Mouse (Mus musculus) ES-CJ7 (cell line): Measurements from ENCODE around the gene Plpp1.

Experiments
- DNase-seq: peaks from one replicate; pipeline ENCODE4 v3.0.0; 2011; ENCODE audit warnings: low read depth, low spot score

Plpp1 gene

DNA sequence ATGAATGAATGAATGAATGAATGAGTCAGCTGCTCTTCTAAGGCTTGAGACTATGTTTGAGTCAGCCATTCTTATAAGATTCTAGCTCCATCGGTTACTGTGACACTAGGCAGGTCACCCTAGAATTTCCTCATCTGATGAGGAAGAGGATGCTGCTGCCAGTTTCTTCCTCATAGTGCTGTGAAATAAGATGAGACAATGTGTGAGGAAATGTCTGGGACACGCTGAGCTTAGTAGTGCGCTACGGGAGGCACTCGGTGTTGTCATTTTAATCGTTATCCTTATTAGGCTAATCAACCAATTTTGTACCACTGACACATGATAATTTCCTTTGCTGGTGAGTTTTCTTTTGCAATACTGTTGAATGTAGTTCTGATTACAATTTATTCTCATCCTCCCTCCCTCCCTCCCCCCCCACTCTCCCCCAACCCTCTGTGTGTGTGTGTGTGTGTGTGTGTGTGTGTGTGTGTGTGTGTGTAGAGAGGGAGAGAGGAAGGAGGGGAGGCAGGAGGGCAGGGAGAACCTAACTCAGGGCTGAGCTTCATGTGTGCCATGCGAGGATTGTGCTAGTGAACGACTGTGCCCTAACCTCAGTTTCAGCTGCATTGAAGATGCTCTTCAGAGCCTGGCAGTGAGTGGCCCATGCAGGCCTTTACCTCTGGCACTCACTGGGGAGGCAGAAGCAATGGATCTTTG, 11.3 kb downstream of the Plpp1 start:
- DNase-seq = no peak

DNA sequence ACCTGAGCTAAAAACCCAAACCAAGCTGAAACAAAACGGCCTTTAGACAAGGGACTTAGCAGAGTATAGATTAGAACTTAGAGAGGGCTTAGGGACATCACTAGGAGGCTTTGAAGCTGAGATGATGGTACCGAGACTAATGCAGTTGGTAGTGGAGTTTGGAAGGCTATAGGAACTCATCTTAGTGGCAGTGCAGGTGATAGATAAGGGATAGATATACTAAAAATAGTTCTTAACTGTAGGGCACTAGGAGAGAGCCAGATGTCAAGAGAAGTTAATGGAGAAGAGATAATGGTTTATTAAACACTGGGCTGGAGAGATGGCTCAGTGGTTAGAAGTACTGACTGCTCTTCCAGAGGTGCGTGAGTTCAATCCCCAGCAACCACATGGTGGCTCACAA, 15.4 kb downstream of the Plpp1 start:
- DNase-seq = no peak

DNA sequence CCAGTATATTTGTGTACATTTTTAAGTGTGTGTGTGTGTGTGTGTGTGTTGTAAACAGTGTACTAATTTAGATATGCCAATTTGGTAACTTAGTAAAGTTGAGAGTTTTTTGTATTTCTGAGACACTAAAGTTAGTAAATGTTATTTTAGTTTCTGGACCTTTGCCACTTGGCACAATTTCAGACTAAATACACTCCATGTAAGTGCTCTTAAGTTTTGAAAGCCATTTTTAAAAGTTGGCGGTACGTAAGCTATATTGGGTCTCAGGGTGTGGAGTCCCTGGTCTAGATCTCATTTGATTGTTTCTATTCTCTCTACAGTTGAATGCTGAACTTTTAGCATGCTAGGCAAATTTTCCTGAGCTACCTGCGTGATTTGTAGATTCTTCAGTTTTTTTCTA, 17.5 kb downstream of the Plpp1 start:
- no peak for DNase-seq

DNA sequence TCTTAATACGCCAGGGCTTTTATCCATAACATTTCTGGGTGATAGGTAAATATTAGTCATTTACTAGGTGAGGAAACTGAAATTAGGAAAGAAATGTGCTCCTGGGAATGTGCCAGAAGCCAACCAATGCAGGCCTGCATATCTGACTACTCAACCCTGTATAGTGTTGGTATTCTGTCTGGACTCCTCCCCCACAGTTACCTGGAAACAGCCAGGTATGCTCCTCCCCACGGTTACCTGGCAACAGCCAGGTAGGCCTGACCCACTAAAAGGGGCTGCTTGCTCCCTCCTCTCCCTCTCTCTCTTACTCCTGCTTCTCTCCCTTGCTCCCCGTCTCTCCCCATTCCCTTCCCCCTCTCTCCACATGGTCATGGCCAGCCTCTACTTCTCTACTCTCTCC, 21.8 kb downstream of the Plpp1 start:
- no peak for DNase-seq

DNA sequence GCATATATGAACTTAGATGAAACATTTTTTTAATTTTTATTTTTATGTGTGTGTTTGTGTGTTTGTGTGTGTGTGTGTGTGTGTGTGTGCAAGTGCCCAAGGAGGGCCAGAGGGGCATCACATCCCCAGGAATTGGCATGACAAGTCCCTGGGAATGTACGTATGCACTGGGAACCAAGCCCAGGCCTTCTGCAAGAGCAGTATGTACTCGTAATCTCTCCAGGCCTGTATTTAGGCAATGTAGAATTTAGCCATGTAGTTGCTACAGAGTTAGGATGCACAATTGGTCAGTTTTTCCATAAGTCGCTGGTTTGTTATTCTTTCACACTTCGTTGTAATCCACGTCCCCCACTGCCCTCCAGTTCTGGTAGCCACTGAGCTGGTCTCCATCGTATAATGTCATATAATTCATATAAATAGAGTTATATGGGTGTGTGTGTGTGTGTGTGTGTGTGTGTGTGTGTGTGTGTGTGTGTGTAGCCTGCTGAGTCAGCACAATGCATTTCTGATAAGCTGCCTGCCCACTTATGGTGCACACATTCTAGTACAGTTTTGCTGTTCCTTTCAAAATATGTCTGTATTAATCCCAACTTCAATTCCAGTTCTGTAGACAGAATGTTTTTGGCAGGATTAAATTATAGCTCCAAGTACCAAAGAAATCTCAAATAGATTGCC, 22.8 kb downstream of the Plpp1 start:
- DNase-seq = no peak

DNA sequence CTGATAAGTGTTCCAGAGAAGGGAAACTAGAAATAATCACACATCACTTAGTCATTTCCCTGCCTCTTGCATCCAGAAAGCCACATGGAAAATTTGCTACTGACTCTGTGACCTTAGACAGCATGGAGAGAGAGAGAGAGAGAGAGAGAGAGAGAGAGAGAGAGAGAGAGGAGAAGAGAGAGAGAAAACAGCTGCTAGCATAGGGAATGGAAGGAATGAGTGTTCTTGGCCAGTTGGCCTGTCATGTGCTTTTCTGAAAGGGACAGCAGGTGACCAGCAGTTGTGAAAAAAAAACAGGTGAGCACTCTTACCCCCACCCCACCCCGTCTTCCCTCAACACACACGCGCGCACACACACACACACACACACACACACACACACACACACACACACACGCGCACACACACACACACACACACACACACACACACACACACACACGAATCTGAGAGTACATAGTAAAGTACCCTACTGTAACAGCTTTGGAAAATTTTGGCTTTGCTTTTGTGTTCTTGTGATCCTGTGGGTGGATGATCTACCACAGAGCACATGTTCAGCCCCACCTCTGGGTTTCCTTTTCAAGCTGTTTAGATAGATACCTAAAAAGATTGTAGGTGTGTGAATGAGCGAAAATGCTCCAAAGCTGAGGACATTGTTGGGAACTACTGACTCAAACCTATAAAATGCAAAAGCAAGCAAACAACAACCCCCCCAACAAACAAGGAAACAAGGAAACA, 23.5 kb downstream of the Plpp1 start:
- DNase-seq = no peak

DNA sequence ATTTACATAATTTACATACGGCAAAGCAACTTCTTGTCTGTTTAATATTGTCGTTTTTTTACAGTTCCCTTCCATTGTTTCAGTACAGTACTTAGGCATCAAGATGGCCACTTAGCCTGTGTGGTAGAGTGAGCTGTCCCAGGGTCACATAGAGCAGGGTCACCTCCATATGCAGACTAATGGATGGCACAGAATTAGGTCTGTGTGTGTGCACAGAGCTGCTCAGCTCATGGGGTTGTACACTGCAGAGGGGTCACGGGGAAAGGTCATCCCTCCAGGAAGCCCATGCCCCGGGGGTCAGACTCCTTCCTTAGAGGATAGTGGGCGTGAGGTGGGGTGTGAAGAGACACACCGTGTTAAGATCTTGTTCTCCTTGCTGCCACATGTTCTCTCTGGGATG, 24.9 kb downstream of the Plpp1 start:
- no peak for DNase-seq

DNA sequence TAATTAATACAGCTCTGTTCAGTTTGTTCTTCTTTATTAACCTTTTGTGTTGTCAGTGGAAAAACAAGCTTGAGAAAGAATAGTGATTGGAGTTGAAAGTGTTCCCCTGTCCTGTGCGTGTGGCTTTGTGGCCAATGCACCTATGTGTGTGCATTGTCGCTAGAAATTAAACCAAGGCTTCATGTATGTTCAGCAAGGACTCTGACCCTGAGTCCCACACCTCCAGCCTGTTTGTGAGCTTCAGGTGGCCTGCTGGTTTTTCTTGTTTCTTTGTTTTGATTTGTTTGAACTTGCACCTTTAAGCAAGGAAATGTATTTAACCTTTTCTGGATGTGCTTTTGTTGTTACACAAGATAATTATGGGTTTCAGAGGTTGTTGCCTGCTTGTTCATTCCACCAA, 29.0 kb downstream of the Plpp1 start:
- no peak for DNase-seq

DNA sequence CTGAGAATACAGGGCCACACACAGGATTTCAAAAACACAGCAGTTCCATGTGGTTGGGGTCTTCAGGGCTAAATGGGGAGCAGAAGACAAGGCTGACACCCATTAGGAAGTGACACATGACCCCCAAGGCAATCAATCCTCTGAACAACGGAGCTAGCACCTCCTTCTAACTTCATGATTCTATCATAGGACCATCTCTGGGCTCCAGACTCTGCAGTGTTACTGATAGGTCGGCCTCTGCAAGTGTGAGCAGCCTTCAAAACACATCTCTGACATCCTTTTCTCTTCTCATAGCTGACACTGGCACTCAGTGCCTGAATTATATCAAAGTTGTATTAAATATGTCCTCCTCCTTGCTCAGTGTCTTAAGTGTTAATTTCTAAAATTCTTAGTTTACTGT, 32.0 kb downstream of the Plpp1 start:
- DNase-seq = no peak

DNA sequence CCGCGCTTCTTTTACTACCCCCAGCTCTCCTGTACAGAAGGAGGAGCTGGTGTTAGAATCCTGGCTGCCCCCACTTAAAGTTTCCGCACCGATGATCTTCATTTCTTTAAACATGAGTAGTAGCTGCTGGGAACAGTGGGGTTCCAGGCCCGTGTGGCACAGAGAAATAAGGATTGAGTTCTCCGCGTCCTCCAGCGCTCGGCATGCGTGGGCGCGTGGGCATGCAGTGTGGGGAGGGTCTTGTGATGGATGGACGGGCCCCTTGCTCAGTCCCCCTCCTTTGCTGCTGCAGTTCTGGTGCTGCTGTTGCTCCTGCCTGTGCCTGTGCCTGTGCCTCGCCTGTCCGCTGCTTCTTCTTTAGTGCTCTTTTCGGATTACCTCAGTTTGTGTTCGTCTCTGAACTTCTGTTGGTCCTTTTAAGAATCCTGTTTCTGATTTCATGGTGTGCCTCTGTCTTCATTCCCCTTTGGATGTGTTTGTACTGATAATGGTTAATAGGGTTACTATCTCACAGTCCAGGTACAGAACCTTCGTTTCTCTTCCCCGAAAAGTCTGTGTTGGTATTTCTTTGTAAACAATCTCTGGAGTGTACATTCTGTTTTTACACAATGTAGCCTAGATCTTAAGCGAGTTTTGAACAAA, 32.8 kb downstream of the Plpp1 start:
- DNase-seq = no peak

DNA sequence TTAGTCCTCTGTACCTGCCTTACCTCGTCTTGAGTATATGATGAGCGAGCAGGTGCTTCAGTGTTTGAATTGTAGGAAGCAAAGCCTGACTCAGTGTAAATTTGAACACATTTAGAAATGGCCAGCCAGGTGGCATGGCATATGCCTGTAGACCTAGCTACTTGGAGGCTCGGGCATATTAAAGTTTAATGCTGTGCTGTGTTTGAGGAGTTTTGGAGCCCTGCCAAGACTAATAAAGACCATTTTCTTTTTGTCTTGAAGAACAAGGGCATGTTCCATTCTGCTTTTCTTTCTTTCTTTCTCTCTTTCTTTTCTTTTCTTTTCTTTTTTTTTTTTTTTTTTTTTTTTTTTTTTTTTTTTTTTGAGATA, 33.3 kb downstream of the Plpp1 start:
- no peak for DNase-seq

DNA sequence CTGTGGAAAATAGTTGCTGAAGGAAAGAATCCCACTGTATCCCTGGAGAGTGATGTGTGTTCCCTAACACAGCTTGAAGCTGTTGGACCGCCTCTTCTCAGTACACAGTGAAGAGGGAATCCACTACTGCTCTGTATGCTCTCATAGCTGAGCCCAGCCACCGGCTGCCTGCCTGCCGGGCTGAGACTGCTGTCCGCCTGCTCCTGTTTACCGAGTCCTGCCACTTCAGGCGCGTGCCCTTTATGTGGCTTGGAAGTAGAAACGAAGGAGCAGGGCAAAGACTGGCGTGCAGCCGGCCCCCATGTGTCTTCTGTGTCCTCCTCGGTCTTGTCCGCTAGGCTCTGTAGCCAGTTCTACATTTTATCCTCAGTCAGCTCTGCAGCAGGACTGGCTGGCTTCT, 34.5 kb downstream of the Plpp1 start:
- DNase-seq = no peak

DNA sequence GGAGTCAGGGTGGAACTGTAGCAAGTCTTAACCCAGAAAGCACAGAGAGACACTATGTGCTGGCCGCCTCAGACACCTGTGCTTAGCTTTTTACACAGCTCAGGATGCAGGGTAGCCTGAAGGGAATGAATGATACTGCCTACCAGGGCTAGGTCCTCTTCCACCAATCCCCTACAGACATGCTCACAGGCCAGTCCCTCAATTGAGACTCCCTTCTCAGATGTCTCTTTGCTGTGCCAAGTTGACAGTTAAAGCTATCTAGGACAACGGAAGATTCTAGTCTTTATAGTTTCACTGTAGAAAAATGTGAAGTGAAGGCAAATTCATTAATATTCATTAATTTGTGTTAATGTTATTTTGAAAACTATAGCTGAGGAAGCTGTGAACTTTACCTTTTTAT, 36.4 kb downstream of the Plpp1 start:
- DNase-seq = no peak

DNA sequence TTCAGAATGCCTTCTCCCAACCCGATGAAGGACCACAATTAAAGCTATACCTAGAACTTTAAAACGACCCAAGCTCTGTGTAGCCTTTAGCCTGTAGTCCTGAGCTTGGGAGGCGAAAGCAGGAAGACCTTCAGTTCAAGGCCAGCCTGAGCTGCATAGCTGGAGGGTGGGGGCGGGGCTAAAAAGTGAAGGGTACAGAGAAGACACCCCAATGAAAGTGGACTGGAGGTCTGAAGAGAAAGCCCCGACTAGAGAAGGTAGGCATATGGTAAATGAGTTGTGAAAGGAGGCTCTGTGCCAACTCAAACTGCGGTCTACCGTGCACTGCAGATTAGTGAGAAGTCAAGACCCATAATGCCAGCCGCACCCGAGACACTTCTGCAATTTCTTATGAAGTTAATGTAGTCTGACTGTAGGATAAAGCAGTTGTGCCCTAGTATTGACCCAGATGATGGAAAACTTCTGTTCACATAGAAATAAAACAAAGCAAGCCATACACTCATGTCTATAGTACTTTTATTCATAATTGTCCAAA, 37.1 kb downstream of the Plpp1 start:
- DNase-seq = no peak

DNA sequence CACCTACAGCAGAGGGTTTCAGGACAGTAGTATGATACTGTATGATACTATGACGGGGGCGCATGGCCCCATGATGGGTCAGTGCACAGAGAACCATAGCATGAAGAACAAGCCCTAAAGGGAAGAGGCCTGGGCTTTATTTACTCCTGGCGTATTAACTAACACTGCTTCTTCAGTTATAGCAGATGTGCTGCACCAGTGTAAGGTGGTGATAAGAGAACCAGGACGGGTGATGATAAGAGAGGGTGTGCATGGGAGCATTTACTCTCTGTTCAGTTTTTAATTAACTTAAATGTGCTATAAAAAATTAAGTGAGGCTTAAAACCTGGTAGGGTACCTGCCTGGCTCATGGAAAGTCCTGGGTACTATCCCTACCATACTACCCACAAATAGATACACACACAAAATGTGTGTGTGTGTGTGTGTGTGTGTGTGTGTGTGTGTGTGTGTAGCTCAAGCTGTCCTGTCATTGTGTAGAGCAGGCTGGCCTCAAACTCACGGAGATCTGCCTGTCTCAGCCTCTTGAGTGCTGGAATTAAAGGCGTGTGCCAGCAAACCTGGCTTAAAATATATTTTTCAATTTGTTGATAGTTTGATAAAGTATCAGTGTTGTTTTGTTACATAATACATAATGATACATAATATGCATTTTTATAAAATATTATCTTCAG, 38.1 kb downstream of the Plpp1 start:
- DNase-seq = no peak

DNA sequence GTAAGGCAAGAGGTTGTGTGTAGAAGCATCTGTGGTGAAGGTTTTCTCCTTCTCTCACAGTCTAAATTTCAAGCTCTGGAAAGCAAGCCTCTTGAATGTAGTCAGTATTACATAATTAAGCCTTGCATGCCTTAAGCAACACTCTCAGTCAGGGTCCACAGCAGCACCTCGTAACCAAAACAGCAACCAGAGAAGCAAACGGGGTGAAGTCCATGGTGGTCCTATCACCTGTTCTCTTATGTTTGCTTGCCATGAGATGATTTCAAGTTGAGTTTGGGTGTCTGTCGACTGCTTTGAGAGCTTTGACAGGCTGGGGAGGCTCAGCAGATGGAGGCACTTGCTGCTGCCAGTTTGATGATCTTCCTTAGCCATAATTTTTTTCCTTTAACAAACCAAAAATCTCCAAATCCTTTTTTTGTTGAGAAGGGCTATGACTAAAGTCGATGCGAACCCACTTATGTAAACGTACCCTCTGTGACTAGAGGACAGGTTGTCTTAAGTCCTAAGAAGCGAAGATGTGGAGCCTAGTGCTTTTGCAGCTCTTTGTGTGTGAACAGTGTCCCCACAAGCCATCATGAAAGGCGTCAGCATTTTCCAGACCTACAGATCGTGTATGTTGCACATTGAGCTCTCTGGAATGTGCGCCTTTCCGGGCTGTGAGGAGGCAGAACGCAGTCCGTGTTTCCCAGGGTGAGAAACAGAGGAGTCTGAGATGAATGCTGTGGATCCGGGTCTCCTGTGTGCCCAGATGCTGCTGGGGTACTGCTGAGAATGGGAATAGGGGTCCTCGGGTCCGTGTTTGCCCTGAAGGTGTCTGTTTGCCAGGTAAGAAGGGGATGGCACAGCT, 39.9 kb downstream of the Plpp1 start:
- DNase-seq = no peak

DNA sequence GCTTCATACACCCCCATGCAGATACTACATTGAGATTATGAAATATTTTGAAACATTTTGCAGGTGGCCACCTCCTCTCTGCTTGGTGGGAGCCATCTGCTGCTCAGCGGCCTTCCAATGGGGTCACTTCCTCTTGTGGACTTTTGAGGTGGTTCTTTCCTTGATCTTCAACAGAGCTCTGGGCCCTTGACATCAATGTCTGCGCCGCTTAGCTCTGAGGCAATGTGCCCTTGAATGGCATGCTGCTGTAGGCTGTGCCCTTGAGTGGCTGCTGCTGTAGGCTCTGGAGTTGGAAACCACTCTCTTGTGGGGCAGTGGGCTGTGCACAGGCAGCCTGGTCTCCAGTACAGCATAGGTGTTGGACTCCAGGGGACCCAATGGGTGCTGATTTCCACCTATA, 45.3 kb downstream of the Plpp1 start:
- DNase-seq = no peak

DNA sequence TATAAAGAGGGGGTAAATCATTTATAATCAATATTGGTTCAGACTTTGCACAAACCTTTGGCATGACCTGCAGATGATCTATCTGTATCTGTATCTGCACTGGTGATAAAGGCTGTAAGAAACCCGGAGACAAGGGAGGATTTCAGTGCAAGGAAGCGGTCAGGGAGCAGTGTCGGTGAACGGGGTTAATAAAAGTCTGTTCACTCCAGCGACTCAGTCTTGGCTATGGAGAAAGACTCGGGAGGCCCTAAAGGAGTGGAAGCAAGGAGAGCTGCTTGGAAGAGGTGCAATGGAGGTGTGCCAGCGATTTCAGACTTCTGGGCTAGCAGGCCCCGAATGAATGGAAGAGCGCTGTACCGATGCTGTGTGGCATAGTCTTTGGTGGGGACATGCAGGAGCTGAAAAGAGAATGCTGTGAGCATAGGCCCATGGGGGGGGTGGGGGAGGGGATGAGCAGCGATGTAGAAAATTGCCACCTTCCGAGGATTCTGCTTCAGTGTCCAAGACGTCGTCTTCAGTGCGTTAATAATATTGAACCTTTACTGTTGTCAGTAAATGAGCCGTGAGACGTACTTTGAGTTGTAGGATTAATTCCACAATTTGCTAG, 53.2 kb downstream of the Plpp1 start:
- DNase-seq = no peak

DNA sequence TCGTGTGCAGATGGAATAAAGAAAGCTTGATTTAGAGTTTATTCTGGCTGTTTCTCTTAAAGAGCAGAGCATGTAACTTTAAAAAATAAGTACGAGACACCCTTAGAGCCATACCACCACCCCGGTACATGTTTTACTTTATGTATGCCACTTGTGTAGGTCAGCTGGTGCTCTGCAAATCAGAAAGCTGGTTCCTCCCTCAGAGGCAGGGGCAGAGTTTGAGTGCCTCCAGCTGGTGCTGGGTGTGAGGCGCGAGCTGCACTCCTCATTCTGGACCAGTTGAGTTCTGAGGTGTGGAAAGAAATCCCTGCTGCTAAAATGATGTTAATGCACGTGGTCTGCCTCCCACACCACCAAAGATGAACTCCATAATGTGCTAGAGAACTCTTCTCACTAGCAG, 53.8 kb downstream of the Plpp1 start:
- no peak for DNase-seq

DNA sequence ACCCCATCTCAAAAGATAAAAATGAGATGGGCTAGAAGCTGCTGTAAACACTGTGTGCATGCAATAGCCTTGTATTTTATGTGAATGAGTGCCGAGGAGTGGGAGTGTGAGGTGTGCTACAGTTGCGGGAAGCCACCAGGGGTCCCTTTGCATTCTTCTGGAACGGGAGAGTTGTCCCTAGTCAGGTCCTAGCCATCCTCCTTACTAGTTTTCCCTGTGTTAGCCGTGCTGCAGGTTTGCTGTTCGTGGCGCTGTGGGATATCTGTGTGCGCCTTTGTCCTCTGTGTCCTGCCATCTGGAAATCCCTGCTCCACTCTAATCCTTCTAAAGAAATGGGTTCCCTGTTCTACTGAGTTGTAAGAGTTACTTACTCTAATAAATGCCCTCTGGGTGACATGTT, 57.3 kb downstream of the Plpp1 start:
- no peak for DNase-seq
